Mouse (Mus musculus) lung, adult 18-20 months (tissue): ENCODE measurements around the gene Ltc4s.

Experiments used
- DNase-seq, 2 experiments: peaks; one replicate each; pipeline ENCODE4 v3.0.0; 2022; ENCODE audit warnings: mixed read lengths in 2 of 2

Ltc4s gene

GRCm38 (mm10) chr11:50238324-50238723, at the start of gene Ltc4s:
Gene Ltc4s, minus strand, starts transcription at chr11:50238616.
- DNase-seq: peak in 1 of 2 experiments; percentile 65

- no peak for DNase-seq
Observed at GRCm38 (mm10) chr11:50286428-50286827, 48.0 kb upstream of the Ltc4s start.

GRCm38 (mm10) chr11:50285696-50286095, 47.3 kb upstream of the Ltc4s start:
- DNase-seq: no peak

- no peak for DNase-seq
Observed at GRCm38 (mm10) chr11:50285263-50285662, 46.8 kb upstream of the Ltc4s start.

GRCm38 (mm10) chr11:50280053-50280452, 41.6 kb upstream of the Ltc4s start:
- no peak for DNase-seq

GRCm38 (mm10) chr11:50279005-50279404, 40.6 kb upstream of the Ltc4s start:
- DNase-seq: peak in 1 of 2 experiments; percentile 15

- no peak for DNase-seq
Observed at GRCm38 (mm10) chr11:50277706-50278105, 39.3 kb upstream of the Ltc4s start.

GRCm38 (mm10) chr11:50277025-50277424, 38.6 kb upstream of the Ltc4s start:
- no peak for DNase-seq

GRCm38 (mm10) chr11:50275568-50276151, 37.2 kb upstream of the Ltc4s start:
- DNase-seq: peak in 1 of 2 experiments; percentile 36

- DNase-seq: no peak
Observed at GRCm38 (mm10) chr11:50275077-50275476, 36.7 kb upstream of the Ltc4s start.

GRCm38 (mm10) chr11:50272819-50273218, 34.4 kb upstream of the Ltc4s start:
- DNase-seq: no peak

- DNase-seq: no peak
Observed at GRCm38 (mm10) chr11:50269885-50270284, 31.5 kb upstream of the Ltc4s start.

- DNase-seq: no peak
Observed at GRCm38 (mm10) chr11:50269163-50269562, 30.7 kb upstream of the Ltc4s start.

GRCm38 (mm10) chr11:50266997-50267396, 28.6 kb upstream of the Ltc4s start:
- no peak for DNase-seq

GRCm38 (mm10) chr11:50265931-50266330, 27.5 kb upstream of the Ltc4s start:
- peak; percentile 24 to 37 for DNase-seq

- DNase-seq: peak in 1 of 2 experiments; percentile 17
Observed at GRCm38 (mm10) chr11:50263198-50263597, 24.8 kb upstream of the Ltc4s start.

- peak in 1 of 2 experiments; percentile 38 for DNase-seq
Observed at GRCm38 (mm10) chr11:50262020-50262419, 23.6 kb upstream of the Ltc4s start.

GRCm38 (mm10) chr11:50258310-50258709, 19.9 kb upstream of the Ltc4s start:
- DNase-seq: no peak

- no peak for DNase-seq
Observed at GRCm38 (mm10) chr11:50256615-50257014, 18.2 kb upstream of the Ltc4s start.

GRCm38 (mm10) chr11:50254010-50254580, 15.7 kb upstream of the Ltc4s start:
- DNase-seq: no peak

- no peak for DNase-seq
Observed at GRCm38 (mm10) chr11:50253393-50253792, 15.0 kb upstream of the Ltc4s start.

- no peak for DNase-seq
Observed at GRCm38 (mm10) chr11:50252684-50253265, 14.4 kb upstream of the Ltc4s start.

GRCm38 (mm10) chr11:50252166-50252565, 13.8 kb upstream of the Ltc4s start:
- DNase-seq: no peak

- DNase-seq: no peak
Observed at GRCm38 (mm10) chr11:50248473-50249171, 10.2 kb upstream of the Ltc4s start.
